Comparison of ENCODE assay signal across 8 mouse cellular contexts in the genomic region with DNA sequence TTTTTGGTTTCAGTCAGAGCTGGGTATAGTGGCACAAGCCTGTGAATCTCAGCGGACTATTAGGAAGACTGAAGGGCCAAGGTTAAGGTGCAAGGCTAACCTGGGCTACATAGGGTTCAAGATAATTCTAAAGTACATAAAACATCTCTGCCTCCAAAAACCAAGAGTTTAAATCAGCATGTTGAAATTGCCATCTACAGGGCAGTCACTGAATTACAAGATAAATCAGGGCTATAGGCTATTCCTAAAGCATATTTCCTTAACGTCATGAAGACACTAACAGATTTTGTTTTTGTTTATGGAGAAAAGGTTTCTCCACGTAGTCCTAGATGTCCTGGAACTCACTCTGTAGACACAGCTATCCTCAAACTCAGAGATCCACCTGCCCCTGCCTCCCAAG. TPM values are rescaled to one million over a fixed set of nuclear protein-coding genes. Genes with fewer than 3 reads are reported as not detected.
A peak's percentile ranks its signal among the peaks of the same experiment; 100 is the strongest.
DNase-seq lines count a peak whose midpoint lies in the region; ATAC-seq and TF ChIP-seq lines count a peak whose summit lies in the region.

No protein-coding gene starts in this region.

- H3K9ac ChIP-seq in kidney, postnatal 0 days (ENCODE audit: low read depth, low read length): no peak overlapping the region
- H3K9ac ChIP-seq in liver, embryonic 13.5 days: no peak overlapping the region
- H3K9ac ChIP-seq in intestine, embryonic 16.5 days (ENCODE audit: low read depth, low read length): no peak overlapping the region
- H3K9ac ChIP-seq in heart, embryonic 12.5 days: no peak overlapping the region

- no peak overlapping the region for H3K4me3 ChIP-seq in kidney, postnatal 0 days (replicated peaks; ENCODE audit: low read depth, low read length)
- no peak overlapping the region for H3K4me3 ChIP-seq in liver, embryonic 13.5 days (replicated peaks)
- no peak overlapping the region for H3K4me3 ChIP-seq in intestine, embryonic 16.5 days (ENCODE audit: low read length)
- H3K4me3 ChIP-seq in heart, embryonic 12.5 days: no peak overlapping the region

- H3K27ac ChIP-seq in kidney, postnatal 0 days: no peak overlapping the region
- H3K27ac ChIP-seq in liver, embryonic 13.5 days: no peak overlapping the region
- no peak overlapping the region for H3K27ac ChIP-seq in intestine, embryonic 16.5 days (ENCODE audit: low read length)
- H3K27ac ChIP-seq in heart, embryonic 12.5 days (ENCODE audit: poor library complexity, severe bottlenecking): no peak overlapping the region

- peaks cover 13% of the 10 kb centered on the region for H3K4me1 ChIP-seq in kidney, postnatal 0 days (replicated peaks; ENCODE audit: insufficient read depth, low read length)
- H3K4me1 ChIP-seq in liver, embryonic 13.5 days (replicated peaks): peaks cover 35% of the 10 kb centered on the region
- peaks cover 10% of the 10 kb centered on the region for H3K4me1 ChIP-seq in intestine, embryonic 16.5 days (ENCODE audit: control insufficient read depth, insufficient read depth, low read length)
- peaks cover 5% of the 10 kb centered on the region for H3K4me1 ChIP-seq in heart, embryonic 12.5 days (replicated peaks)

- peak; percentile 61 for DNase-seq in kidney, postnatal 0 days (ENCODE audit: low spot score)
- no peak for DNase-seq in kidney, postnatal 36 days
- peak; percentile 6 to 26 for DNase-seq in CD8-positive naive resting alpha-beta T cell, adult 2 months (ENCODE audit: low read depth in 2 of 2, low spot score in 2 of 2)
- peak; percentile 48 for DNase-seq in MEL-GATA-1-ER (ENCODE audit: extremely low read depth, low read depth)
- no peak for DNase-seq in liver, embryonic 13.5 days
- no peak for DNase-seq in ovary, postnatal 36 days (ENCODE audit: low spot score)

- H3K4me2 ChIP-seq in kidney, postnatal 0 days (ENCODE audit: low read length): no peak overlapping the region
- peak overlapping the region; percentile 77; the same call in 1 of the 2 replicates for H3K4me2 ChIP-seq in liver, embryonic 13.5 days
- no peak overlapping the region for H3K4me2 ChIP-seq in intestine, embryonic 16.5 days (ENCODE audit: low read depth, low read length)
- no peak overlapping the region for H3K4me2 ChIP-seq in heart, embryonic 12.5 days

- H3K27me3 ChIP-seq in kidney, postnatal 0 days (ENCODE audit: insufficient read depth, low read length): no peaks in the 10 kb centered on the region
- H3K27me3 ChIP-seq in liver, embryonic 13.5 days: no peaks in the 10 kb centered on the region
- H3K27me3 ChIP-seq in intestine, embryonic 16.5 days (replicated peaks; ENCODE audit: control insufficient read depth, insufficient read depth, low read length): no peaks in the 10 kb centered on the region
- no peaks in the 10 kb centered on the region for H3K27me3 ChIP-seq in heart, embryonic 12.5 days (replicated peaks)

- no peaks in the 10 kb centered on the region for H3K36me3 ChIP-seq in kidney, postnatal 0 days (ENCODE audit: insufficient read depth, low read length)
- peaks cover 17% of the 10 kb centered on the region for H3K36me3 ChIP-seq in liver, embryonic 13.5 days
- no peaks in the 10 kb centered on the region for H3K36me3 ChIP-seq in intestine, embryonic 16.5 days (ENCODE audit: control insufficient read depth, insufficient read depth, low read length)
- peaks cover 15% of the 10 kb centered on the region for H3K36me3 ChIP-seq in heart, embryonic 12.5 days

- WGBS in kidney, postnatal 0 days: 52% methylated on average over 3 of the region's 3 CpGs
- 44% methylated on average over 3 of the region's 3 CpGs for WGBS in liver, embryonic 13.5 days (ENCODE audit: insufficient replicate concordance)
- 62% methylated on average over 3 of the region's 3 CpGs for WGBS in intestine, embryonic 16.5 days
- WGBS in heart, embryonic 12.5 days: 71% methylated on average over 3 of the region's 3 CpGs

- ATAC-seq in kidney, postnatal 0 days (replicated peaks; ENCODE audit: low FRiP score, low read depth): no peak
- no peak for ATAC-seq in liver, embryonic 13.5 days (ENCODE audit: low read depth)
- ATAC-seq in intestine, embryonic 16.5 days: no peak
- no peak for ATAC-seq in heart, embryonic 12.5 days (ENCODE audit: insufficient number of reproducible peaks, low FRiP score)

- H3K9me3 ChIP-seq in kidney, postnatal 0 days (replicated peaks; ENCODE audit: low read length): no peaks in the 10 kb centered on the region
- no peaks in the 10 kb centered on the region for H3K9me3 ChIP-seq in liver, embryonic 13.5 days (replicated peaks)
- H3K9me3 ChIP-seq in intestine, embryonic 16.5 days (ENCODE audit: control insufficient read depth, low read length): no peaks in the 10 kb centered on the region
- H3K9me3 ChIP-seq in heart, embryonic 12.5 days (replicated peaks): no peaks in the 10 kb centered on the region

- TF ChIP-seq CTCF in kidney, postnatal 0 days (IDR thresholded peaks at IDR 0.05; ENCODE audit: low read depth): peak; percentile 65

RNA-seq across cellular contexts. Expression of a gene that starts 29.3 kb away (rescaled TPM):
- polyA plus RNA-seq in kidney, postnatal 0 days (2015; fragmentation: Nextera tagmentation; extraction: Ambion mirVana): 79.2 and 83.7 TPM in 2 replicates
- 25.3 and 32.4 TPM in 2 replicates for polyA plus RNA-seq in liver, embryonic 13.5 days (2015; fragmentation: Nextera tagmentation; extraction: Ambion mirVana)
- polyA plus RNA-seq in intestine, embryonic 16.5 days (2015; fragmentation: Nextera tagmentation; extraction: Ambion mirVana): 73.1 and 77.4 TPM in 2 replicates
- 63.1 and 65.3 TPM in 2 replicates for polyA plus RNA-seq in heart, embryonic 12.5 days (2016; fragmentation: Nextera tagmentation; extraction: Ambion mirVana)

RNA-seq across cellular contexts. Expression of a gene that starts 47.0 kb away (rescaled TPM):
- 8.9 and 9.2 TPM in 2 replicates for polyA plus RNA-seq in kidney, postnatal 0 days (2015; fragmentation: Nextera tagmentation; extraction: Ambion mirVana)
- polyA plus RNA-seq in liver, embryonic 13.5 days (2015; fragmentation: Nextera tagmentation; extraction: Ambion mirVana): 2.8 and 3.2 TPM in 2 replicates
- 7.1 and 7.6 TPM in 2 replicates for polyA plus RNA-seq in intestine, embryonic 16.5 days (2015; fragmentation: Nextera tagmentation; extraction: Ambion mirVana)
- 6.1 and 7.7 TPM in 2 replicates for polyA plus RNA-seq in heart, embryonic 12.5 days (2016; fragmentation: Nextera tagmentation; extraction: Ambion mirVana)

Comparison
In these comparisons a context has a peak if more than half of its experiments do, and no peak if none do; other contexts are left out.
1. DNase-seq: peak in kidney, postnatal 0 days (single experiment), CD8-positive naive resting alpha-beta T cell, adult 2 months (2 of 2) and MEL-GATA-1-ER (single experiment); none in kidney, postnatal 36 days (0 of 2), liver, embryonic 13.5 days (single experiment) and ovary, postnatal 36 days (single experiment).